Mouse (Mus musculus) ES-E14 (cell line): ENCODE data around the gene Arsb. TPM values are rescaled to one million over a fixed set of nuclear protein-coding genes. Genes with fewer than 3 reads are reported as not detected.

Experiments
- DNase-seq: peaks from one replicate; pipeline ENCODE4 v3.0.0-alpha.2; 2013; ENCODE audit warnings: low read depth, low spot score
- H3K27ac ChIP-seq: 2 replicates; pipeline ENCODE4 v1.5.1; 2012; ENCODE audit warnings: low read depth, mild to moderate bottlenecking, low read length, moderate library complexity, mixed read lengths; ENCODE audit not compliant: poor library complexity, insufficient read depth, severe bottlenecking
- H3K36me3 ChIP-seq: 2 replicates; pipeline ENCODE4 v1.6.1; 2012; ENCODE audit warnings: mild to moderate bottlenecking, low read length, moderate library complexity, mixed read lengths; ENCODE audit not compliant: control insufficient read depth, poor library complexity, insufficient read depth, severe bottlenecking
- H3K4me1 ChIP-seq, 2 experiments: fragments of 150-350 bp in 1 of 2; sonication (generic) in 1 of 2; 2 replicates each; pipeline ENCODE4 v1.6.1; 2012; ENCODE audit warnings: low read length in 2 of 2, mild to moderate bottlenecking in 1 of 2, mixed read lengths in 1 of 2; ENCODE audit not compliant: control insufficient read depth in 2 of 2, insufficient read depth in 2 of 2, poor library complexity in 1 of 2
- H3K4me3 ChIP-seq, 2 experiments: fragments of 150-350 bp in 1 of 2; sonication (generic) in 1 of 2; 2 replicates each; pipeline ENCODE4 v1.5.1; 2012; ENCODE audit warnings: low read length in 2 of 2, low read depth in 1 of 2, mild to moderate bottlenecking in 1 of 2, mixed read lengths in 1 of 2; ENCODE audit not compliant: insufficient read depth in 1 of 2, poor library complexity in 1 of 2, severe bottlenecking in 1 of 2
- H3K9ac ChIP-seq: 2 replicates; pipeline ENCODE4 v1.6.1; 2012; ENCODE audit warnings: low read depth, mild to moderate bottlenecking, low read length, mixed read lengths; ENCODE audit not compliant: poor library complexity, insufficient read depth, severe bottlenecking
- H3K9me3 ChIP-seq: fragments of 150-350 bp; sonication (generic); 2 replicates; pipeline ENCODE4 v1.6.1; 2012; ENCODE audit warnings: low read depth, mild to moderate bottlenecking, low read length; ENCODE audit not compliant: control insufficient read depth, insufficient read depth
- CHD2 ChIP-seq: IDR thresholded peaks from 2 replicates; pipeline ENCODE4 v1.6.1; 2014; ENCODE audit warnings: mild to moderate bottlenecking, low read depth, low read length, inconsistent platforms
- HCFC1 ChIP-seq: IDR thresholded peaks from 2 replicates; pipeline ENCODE4 v1.6.1; 2012; ENCODE audit warnings: low read length, inconsistent platforms, borderline replicate concordance; ENCODE audit not compliant: insufficient read depth
- MAFK ChIP-seq: IDR thresholded peaks from 2 replicates; pipeline ENCODE4 v1.6.1; 2014; ENCODE audit warnings: mild to moderate bottlenecking, low read depth, low read length, inconsistent platforms; ENCODE audit not compliant: insufficient read depth
- ZC3H11A ChIP-seq: IDR thresholded peaks from 2 replicates; pipeline ENCODE4 v1.6.1; 2012; ENCODE audit warnings: low read depth, mild to moderate bottlenecking, inconsistent platforms, low read length, borderline replicate concordance
- ZNF384 ChIP-seq: IDR thresholded peaks from 2 replicates; pipeline ENCODE4 v1.6.1; 2012; ENCODE audit warnings: low read depth, low read length, inconsistent platforms
- in situ Hi-C, 2 experiments: fragments of 600-800 bp; cut with MboI; formaldehyde crosslinking; loops; one replicate each; pipeline ENCODE4 v1.15.1; 2025; ENCODE audit warnings: low sequenced_read_pairs in 2 of 2, inconsistent platforms in 1 of 2; ENCODE audit not compliant: unreplicated experiment in 2 of 2
- total RNA-seq: library from RNA; depleted of rRNA; stranded (reverse); fragments of 300-350 nt; gene quantifications from 2 replicates; pipeline ENCODE4 v1.2.3, GENCODE M21; 2012

The Arsb gene
- total RNA-seq, 1 experiment = 1.1 TPM

DNA sequence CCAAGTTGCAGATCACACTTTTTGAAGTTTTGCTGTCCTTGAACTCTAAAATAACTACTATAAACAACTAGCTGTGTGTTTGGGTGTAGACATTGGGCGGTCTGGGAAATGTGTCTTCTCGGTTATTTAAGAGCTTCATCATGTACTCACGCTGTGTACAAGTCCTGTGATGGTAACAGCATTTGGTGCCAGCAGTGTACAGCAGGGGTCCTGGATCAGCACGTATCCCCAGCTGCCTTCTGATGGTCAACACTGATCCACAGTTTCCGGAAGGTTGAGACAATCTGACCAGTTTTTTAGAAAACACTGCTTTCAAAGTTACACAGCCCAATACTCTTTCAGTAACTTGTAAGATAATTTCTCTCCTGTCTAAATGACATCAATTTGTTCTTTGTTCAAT is 108.0 kb downstream of the Arsb start:
- no peaks in the 10 kb centered on the region for H3K36me3 ChIP-seq
- no peak for DNase-seq
- no peaks in the 10 kb centered on the region for H3K4me1 ChIP-seq
- no peak overlapping the region for H3K27ac ChIP-seq
- H3K4me3 ChIP-seq = no peak overlapping the region
- H3K9ac ChIP-seq = no peak overlapping the region
- TF ChIP-seq MAFK = no peak
- TF ChIP-seq ZC3H11A = no peak
- no peak for TF ChIP-seq ZNF384
- TF ChIP-seq HCFC1 = no peak
- no peak for TF ChIP-seq CHD2
- in situ Hi-C loops = no loop called here
- H3K9me3 ChIP-seq = no peaks in the 10 kb centered on the region

DNA sequence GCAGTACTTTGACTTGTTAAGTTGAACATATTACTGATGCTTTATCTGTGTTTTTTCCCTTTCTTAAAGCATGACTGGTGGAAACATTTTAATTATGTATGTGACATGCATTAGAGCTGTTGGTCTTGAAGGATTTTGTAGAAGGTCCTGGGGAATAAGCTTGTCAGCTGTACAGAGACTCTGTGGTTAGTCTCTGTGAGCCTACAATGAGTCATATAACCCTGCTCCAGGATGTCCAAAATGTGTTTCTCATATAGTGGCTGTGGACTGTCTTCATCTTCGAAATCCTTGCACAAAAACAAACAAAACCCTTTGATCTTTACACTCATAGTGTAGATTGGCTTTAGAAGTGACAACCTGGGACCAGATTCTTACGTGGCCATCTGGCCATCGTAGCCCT is 110.7 kb downstream of the Arsb start:
- Histone ChIP-seq H3K27ac (no peak overlapping the region), H3K9me3 (no peaks in the 10 kb centered on the region; the same call in 1 of the 2 replicates), H3K36me3 (no peaks in the 10 kb centered on the region), H3K4me1 (no peaks in the 10 kb centered on the region), H3K4me3 (no peak overlapping the region), H3K9ac (no peak overlapping the region)
- TF ChIP-seq CHD2 (no peak), MAFK (no peak), ZNF384 (no peak), HCFC1 (no peak), ZC3H11A (no peak)
- DNase-seq = no peak
- in situ Hi-C loops = no loop called here

DNA sequence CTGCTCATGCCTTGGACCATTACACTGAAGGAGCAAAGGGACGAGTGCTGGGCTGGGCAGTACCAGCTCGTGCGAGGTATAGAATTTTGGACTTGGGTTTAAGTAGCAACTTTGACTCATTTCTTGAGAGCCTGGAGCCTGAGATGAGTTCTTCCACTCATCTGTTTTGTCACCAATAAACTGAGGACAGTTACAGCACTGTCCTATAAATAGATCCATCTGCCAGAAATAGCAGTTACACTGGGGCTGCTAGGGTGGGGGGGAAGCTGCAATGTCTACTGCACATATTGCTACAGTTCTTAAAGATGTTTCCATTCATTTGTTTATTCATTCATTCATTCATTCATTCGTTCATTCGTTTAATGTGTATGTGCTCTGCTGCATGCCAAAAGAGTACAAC is 115.6 kb downstream of the Arsb start:
- DNase-seq = no peak
- no peak overlapping the region for H3K4me3 ChIP-seq
- TF ChIP-seq HCFC1 (no peak), ZNF384 (no peak), CHD2 (no peak), ZC3H11A (no peak), MAFK (no peak)
- no peak overlapping the region for H3K9ac ChIP-seq
- no peaks in the 10 kb centered on the region for H3K4me1 ChIP-seq
- no peaks in the 10 kb centered on the region for H3K36me3 ChIP-seq
- no peaks in the 10 kb centered on the region; the same call in 1 of the 2 replicates for H3K9me3 ChIP-seq
- in situ Hi-C loops = no loop called here
- H3K27ac ChIP-seq = no peak overlapping the region

DNA sequence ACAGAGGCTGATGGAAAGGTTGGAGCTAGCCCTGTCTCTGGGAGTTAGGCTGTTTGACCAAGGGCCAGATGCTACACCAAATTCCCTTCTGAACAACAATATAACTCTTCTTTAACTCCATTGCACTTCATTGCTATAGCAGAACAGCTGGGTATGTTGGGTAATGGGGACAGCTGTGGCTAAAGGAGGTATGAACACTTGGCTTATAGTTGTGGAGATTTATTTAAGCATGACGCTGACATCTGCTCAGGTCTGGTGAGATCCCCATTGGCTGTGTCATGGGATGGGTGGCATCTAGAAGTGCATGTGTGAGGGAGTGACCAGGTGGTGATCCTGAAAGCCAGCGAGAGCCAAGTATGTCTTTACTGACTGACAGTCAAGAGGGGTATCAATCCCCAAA is 116.8 kb downstream of the Arsb start:
- in situ Hi-C loops = no loop called here
- no peak overlapping the region for H3K9ac ChIP-seq
- DNase-seq = no peak
- TF ChIP-seq ZC3H11A = no peak
- no peak for TF ChIP-seq HCFC1
- no peak for TF ChIP-seq CHD2
- no peak for TF ChIP-seq ZNF384
- H3K4me3 ChIP-seq = no peak overlapping the region
- no peaks in the 10 kb centered on the region; the same call in 1 of the 2 replicates for H3K9me3 ChIP-seq
- no peaks in the 10 kb centered on the region for H3K4me1 ChIP-seq
- H3K36me3 ChIP-seq = no peaks in the 10 kb centered on the region
- no peak overlapping the region for H3K27ac ChIP-seq

DNA sequence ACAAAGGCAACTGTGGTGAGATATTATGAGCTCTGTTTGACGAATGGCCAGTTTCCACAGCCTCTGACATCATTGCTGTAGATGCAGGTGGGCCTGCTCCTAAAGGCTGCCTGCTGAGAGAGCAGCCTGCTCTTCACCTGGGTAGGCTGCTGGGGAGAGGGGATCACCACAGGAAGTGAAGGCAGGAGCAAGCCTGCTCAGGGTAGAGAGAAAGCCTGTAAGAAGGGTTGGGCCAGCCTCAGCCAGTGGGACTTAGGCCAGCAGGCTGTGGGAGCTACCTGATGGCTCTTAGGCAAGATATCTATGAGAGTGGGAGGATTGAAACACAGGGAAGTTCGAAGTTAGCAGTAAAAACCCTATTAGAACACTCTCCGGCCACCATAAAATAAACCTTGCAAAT is 117.5 kb downstream of the Arsb start:
- Histone ChIP-seq H3K9ac (no peak overlapping the region), H3K9me3 (no peaks in the 10 kb centered on the region; the same call in 1 of the 2 replicates), H3K36me3 (no peaks in the 10 kb centered on the region), H3K4me3 (no peak overlapping the region), H3K27ac (no peak overlapping the region), H3K4me1 (no peaks in the 10 kb centered on the region)
- in situ Hi-C loops = no loop called here
- TF ChIP-seq ZNF384 (no peak), MAFK (no peak), ZC3H11A (no peak), HCFC1 (no peak), CHD2 (no peak)
- DNase-seq = no peak
